Mouse (Mus musculus) embryo, embryonic 11 days (tissue): ENCODE measurements around the gene Gns.
A peak's percentile ranks its signal among the peaks of the same experiment; 100 is the strongest.

Experiments
- DNase-seq: peaks from one replicate; pipeline ENCODE4 v3.0.0-alpha.2; 2015

Gns gene

GRCm38 (mm10) chr10:121409717-121410116, 44.8 kb downstream of the Gns start:
- DNase-seq, result peak; percentile 61

- DNase-seq, result no peak
These were observed 47.0 kb downstream of the Gns start for GRCm38 (mm10) chr10:121411721-121412455.

- DNase-seq, result no peak
These were observed 47.9 kb downstream of the Gns start for GRCm38 (mm10) chr10:121412824-121413223.

GRCm38 (mm10) chr10:121414127-121414526, 49.2 kb downstream of the Gns start:
- DNase-seq, result no peak

GRCm38 (mm10) chr10:121418835-121419234, 53.9 kb downstream of the Gns start:
- no peak for DNase-seq

- no peak for DNase-seq
These were observed 55.0 kb downstream of the Gns start for GRCm38 (mm10) chr10:121419640-121420470.

GRCm38 (mm10) chr10:121421023-121421422, 56.1 kb downstream of the Gns start:
- no peak for DNase-seq

- DNase-seq, result no peak
These were observed 56.9 kb downstream of the Gns start for GRCm38 (mm10) chr10:121421657-121422290.

GRCm38 (mm10) chr10:121422294-121422693, 57.4 kb downstream of the Gns start:
- DNase-seq, result no peak

GRCm38 (mm10) chr10:121423541-121424349, 58.9 kb downstream of the Gns start:
- no peak for DNase-seq

GRCm38 (mm10) chr10:121424455-121424854, 59.6 kb downstream of the Gns start:
- DNase-seq, result no peak

- DNase-seq, result no peak
These were observed 60.2 kb downstream of the Gns start for GRCm38 (mm10) chr10:121425079-121425478.

- no peak for DNase-seq
These were observed 60.7 kb downstream of the Gns start for GRCm38 (mm10) chr10:121425506-121426025.

GRCm38 (mm10) chr10:121426458-121427070, 61.7 kb downstream of the Gns start:
- DNase-seq, result no peak

- no peak for DNase-seq
These were observed 62.2 kb downstream of the Gns start for GRCm38 (mm10) chr10:121427136-121427535.

GRCm38 (mm10) chr10:121428011-121428711, 63.3 kb downstream of the Gns start:
- no peak for DNase-seq

- peak; percentile 65 for DNase-seq
These were observed 64.2 kb downstream of the Gns start for GRCm38 (mm10) chr10:121429089-121429488.

- no peak for DNase-seq
These were observed 64.7 kb downstream of the Gns start for GRCm38 (mm10) chr10:121429581-121429980.

GRCm38 (mm10) chr10:121429981-121430682, 65.2 kb downstream of the Gns start:
- peak; percentile 57 for DNase-seq

GRCm38 (mm10) chr10:121430764-121431540, 66.1 kb downstream of the Gns start:
- no peak for DNase-seq
